Mouse (Mus musculus) heart, adult 11 months (tissue): Measurements from ENCODE around the gene C330007P06Rik.

Experiments used
- DNase-seq: peaks from one replicate; pipeline ENCODE4 v3.0.0; 2022

The C330007P06Rik gene

DNA sequence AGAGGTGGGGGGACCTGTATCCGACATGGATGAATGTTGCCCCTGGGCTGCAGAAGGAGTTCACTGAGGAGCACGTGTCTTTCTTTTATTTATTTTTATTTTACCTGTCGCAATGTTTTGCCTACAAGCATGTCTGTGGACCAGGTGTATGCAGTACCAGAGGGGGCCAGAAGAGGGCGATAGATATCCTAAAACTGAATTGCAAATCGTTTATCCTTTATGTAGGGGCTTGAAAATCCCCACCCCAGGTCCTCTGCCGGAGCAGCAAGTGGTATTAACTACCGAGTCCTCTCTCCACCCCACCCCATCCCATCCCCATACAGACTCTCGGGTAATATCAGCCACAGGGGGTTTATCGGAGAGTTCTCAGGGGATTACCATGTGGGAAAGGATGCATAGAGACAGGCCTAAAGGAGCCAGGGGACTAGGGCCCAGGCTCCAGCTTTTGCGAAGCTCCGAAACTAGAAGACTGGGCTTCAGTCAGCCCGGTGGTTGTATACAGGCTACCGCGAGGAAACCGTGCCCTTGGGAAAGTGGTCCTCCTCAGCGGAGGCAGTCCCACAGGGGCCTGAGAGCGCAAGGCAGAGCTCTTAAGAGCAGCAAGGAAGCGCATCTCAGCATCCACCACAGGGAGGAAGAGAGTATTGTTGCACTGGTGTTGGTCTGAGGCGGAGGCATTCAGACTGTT, 40.4 kb downstream of the C330007P06Rik start:
- peak; percentile 88 for DNase-seq

- peak; percentile 94 for DNase-seq
Measured at GRCm38 (mm10) chrX:36831632-36832031, 42.3 kb downstream of the C330007P06Rik start.

DNA sequence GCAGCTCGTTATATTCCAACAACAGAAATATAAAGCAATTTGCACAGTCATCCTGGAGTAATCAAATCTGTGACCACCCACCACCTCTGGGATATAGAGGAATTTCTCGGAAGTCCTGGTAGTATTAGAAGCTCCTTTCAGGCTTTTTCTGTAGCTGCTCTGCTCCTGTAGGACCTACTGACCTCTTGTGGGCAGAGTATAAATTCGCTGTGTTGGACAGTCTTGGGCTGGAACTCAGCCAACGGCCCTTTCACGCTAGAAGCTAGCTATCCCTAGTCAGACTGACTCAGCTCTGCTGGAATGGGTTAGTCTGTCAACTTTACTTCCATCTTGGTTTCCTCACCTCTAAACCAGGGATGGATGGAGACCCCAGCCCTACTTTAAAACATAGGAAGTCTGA, 43.6 kb downstream of the C330007P06Rik start:
- peak; percentile 90 for DNase-seq

DNA sequence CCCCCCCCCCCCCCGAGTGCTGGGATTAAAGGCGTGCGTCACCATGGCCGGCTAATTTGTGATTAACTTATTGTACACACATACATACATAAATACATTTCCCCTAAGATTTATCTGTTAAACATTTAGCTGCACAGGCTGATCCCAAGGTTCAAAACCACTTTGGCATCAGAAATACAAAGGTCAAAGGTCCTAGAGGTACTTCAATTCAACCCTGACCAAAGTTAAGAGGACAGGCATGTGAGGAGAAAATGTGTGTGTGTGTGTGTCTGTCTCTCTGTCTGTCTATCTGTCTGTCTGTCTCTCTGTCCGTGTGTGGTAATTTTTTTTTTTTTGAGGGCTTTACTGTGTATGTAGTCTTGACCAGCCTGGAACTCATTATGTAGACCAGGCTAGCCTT, 47.0 kb downstream of the C330007P06Rik start:
- DNase-seq = no peak

DNA sequence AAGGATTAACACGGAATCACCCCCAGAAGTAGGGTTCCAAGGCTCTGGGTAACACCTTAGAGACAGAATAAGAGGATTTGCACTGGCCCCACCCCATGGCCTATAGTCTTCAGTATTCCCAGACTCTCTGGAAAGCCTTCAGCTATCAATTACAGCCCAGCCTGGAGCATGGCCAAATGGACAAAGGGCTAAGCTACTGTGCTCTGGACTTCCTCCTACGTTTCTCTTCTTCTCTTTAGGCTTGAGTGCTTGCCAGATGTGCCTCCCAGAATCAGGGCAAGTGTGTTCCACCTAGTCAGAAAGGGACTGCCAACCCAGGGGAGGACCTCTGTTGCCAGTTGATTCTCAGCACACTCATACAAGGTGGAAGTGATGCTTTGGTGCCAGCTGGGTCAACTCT, 48.9 kb downstream of the C330007P06Rik start:
- no peak for DNase-seq

DNA sequence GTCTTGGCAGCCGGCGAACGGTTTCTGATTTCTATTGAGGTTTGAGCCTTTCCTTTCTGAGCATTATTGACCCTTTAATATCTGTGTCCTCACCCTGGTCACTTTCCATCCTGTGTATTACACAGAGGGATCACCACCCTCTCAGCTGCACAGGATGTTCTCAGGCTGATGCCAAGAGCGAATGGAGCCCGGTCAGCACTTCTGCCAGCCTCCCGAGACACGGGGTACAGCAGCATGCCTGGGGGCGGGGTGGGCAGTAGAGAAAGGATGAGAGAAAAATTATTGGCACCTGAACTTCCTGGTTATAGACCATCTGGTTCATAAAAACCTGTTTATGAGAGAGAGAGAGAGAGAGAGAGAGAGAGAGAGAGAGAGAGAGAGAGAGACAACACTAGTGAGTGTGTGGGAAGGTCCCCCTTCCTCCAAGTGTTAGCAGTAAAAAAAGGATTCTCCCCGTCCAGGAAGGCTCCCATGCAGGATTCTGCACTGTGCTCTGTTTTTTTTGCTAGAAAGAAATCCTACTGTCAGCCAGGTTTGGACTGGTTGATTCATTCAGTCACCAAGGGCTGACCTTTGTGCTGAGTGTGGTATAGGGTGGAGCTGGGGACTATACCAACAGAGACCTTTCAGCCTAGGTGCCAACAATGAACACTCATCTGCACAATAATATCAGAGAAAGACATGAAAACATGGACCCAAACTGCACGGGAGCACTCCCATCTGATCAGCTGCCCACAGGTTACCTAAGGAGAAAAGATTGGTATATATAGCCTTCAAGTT, 49.8 kb downstream of the C330007P06Rik start:
- no peak for DNase-seq

DNA sequence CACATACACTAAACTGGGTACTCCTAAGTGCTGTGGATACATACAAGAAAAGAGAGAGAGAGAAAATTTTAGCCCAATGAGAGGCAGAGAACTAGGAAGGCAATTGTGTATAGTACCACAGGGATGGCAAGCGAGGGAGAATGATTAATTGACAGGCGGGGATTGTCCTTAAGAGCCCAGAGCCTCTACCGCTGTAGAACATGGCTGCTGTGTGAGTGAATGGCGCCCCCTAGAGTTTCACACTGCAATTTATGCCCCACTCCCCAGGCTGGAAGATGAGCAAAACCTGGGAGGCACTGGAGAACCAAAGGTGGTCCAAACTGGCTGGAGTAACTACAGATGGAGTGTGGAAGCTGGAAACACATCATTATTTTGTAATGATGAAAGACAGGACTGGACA, 53.7 kb downstream of the C330007P06Rik start:
- no peak for DNase-seq

DNA sequence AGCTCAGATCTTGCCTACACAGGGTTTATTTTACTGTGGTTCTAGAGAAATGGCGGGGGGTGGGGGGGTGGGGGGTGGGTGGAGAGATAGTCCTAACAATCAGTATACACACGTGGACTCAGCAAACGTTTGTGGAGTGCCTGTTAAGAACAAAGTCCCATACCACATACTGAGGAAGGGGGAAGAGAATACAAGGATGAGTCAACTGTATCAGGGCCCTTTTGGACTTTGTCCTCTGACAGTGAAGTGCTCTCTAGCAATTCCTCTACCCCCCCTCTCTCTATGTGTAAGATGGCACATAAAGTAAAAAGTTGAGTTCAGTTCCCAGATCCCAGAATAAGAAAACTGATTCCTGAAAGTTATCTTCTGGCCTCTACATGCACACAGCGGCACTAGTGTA, 54.3 kb downstream of the C330007P06Rik start:
- DNase-seq = no peak

DNA sequence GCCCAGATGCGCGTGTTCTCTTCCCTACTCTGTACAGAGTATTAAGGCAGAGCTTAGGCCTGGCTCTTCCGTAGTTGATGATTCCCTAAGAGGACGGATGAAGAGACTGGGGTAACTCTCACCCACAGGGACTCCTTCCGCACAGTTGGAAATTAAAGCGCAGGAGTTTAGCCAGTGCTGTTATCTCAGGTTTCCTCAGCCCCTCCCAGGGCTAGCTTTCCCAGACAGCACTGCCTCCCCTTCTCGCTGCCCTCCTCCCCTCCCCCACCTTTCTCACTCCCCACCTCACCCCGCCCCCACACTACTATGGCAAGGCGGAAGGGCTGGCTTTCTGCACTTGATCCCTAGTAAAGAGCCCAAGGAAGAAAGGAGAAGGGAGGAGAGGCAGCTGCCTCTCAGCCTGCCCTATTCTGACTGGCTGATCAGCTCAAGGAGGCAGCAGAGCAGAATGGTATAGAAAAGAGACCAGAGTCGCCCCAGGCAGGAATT, 56.9 kb downstream of the C330007P06Rik start:
- no peak for DNase-seq

GRCm38 (mm10) chrX:36816368-36816899, 57.5 kb downstream of the C330007P06Rik start:
- no peak for DNase-seq

GRCm38 (mm10) chrX:36815439-36815838, 58.5 kb downstream of the C330007P06Rik start:
- no peak for DNase-seq

GRCm38 (mm10) chrX:36815022-36815421, 58.9 kb downstream of the C330007P06Rik start:
- DNase-seq = no peak

DNA sequence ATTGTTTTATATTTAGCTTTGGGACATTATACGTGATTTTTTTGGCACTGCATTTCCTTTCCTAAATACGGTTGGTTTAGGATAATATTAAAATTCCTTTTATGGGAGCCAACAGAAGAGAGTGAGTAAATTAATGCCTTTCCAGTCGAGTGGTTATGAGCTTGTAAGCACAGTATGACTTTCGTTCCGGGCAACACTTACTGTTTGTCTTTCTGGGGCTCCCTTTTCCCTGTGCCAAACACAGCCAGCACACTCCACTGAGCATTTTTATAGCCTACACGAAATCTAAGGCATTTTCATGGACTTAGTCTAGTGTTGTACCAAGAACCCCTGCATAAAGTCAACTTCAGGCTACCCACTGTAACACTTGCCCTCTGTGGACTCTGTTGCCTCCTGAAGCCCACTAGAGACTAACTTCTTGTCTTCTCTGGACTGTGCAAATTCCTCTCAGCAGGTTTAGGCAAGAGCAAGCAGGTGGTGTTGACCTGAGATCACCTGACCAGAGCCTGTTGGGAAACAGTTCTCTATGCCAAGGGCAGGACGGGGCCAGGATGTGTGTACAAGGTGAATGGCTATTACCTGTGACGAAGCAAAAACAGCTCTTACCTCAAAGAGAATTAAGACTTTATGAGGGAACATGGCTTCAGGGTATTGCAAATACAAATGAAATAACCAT, 59.6 kb downstream of the C330007P06Rik start:
- no peak for DNase-seq

DNA sequence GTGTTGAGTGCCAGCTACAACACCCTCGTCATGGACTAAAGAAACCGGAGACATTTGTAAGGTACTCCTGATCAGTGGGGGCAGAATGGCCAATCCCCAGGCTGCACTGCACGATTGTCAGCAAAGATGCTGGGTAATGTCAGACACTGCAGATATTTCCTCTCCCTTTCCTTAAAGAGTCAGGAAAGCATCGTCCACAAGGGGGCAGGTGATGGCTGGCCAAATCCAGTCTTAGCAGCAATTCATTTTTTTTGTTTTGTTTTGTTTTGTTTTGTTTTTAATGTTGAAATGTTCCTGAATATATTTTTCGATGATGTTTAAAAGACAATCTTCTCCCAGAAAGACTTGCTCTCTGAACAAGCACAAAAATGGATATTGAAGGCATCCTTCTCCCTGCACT, 62.5 kb downstream of the C330007P06Rik start:
- no peak for DNase-seq

DNA sequence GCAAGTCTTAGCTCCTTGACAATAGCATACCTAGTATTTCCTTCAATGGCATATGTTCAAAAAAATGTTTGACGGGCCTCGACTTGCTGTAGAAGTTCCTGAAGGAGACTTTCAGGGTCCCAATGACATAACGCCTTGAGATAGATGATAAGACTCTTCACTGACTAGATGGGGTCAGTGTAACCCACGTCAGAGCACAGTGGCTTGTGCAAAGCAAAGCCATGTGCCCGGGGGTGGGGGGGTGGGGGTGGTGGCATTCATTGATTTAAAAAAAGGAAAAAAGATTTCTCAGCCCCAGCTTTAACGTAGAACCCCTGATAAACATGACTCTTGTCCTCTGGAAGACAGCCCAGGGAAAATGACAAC, 65.6 kb downstream of the C330007P06Rik start:
- no peak for DNase-seq

GRCm38 (mm10) chrX:36807360-36808317, 66.3 kb downstream of the C330007P06Rik start:
- peak; percentile 99 for DNase-seq

GRCm38 (mm10) chrX:36805466-36806235, 68.3 kb downstream of the C330007P06Rik start:
- no peak for DNase-seq

GRCm38 (mm10) chrX:36804196-36804595, 69.7 kb downstream of the C330007P06Rik start:
- peak; percentile 98 for DNase-seq

DNA sequence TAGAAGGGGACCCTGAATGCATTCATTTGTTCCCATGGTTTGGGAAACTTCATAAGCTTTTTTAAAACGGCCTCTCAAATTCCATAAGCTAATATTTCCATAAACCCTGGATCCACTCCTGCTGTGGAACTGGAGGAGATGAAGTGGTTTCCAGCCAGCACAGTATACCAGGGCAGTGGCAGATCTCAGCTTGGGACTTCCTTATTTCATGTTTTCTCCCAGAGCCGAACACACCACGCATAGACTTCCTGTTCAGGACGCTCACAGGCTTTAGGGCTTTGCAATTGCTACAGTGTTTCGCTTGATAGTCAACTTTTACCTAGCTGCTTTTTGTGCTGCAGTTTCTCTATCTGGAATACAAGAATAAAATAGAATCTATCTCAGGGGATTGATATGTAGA, 70.7 kb downstream of the C330007P06Rik start:
- DNase-seq = no peak

GRCm38 (mm10) chrX:36799131-36799879, 74.6 kb downstream of the C330007P06Rik start:
- no peak for DNase-seq

DNA sequence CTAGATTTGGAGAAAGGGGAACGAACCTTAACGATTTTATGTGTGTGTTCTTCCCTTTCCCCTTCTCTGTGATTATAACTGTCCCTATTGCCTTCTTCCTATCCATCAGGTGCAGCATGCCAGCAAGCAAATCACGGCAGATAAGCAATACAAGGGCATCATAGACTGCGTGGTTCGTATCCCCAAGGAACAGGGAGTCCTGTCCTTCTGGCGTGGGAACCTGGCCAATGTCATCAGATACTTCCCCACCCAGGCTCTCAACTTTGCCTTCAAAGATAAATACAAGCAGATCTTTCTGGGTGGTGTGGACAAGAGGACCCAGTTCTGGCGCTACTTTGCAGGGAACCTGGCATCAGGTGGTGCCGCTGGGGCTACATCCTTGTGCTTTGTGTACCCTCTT, 77.2 kb downstream of the C330007P06Rik start:
- peak; percentile 91 for DNase-seq
